Mouse (Mus musculus): ENCODE measurements around the gene Oard1.

DNA sequence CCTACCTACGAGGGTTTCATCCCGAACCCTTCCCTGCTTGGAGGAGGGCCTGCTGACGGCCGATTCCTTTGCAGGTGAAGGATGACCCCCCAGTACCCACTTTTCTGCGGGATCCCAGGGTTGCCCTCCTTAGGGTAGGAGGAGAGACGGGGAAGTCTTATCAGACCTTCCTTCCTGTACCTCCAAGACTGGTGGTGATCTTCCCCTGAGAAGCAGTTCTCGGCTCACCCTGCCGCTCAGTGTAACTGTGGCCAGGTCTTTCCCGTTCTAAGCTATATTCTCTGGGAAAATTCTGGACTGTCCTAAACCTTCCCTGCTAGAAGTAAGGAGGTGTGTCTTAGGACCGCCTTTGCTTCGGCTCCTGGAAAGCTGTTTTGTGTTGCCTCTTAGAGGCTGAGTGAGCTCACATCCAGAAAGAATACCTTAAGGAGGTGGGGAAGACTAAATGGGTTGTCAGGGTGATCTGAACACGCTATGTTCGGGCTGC lies 528 bp downstream of the Oard1 start:
- TF ChIP-seq POLR2A (IDR thresholded peaks at IDR 0.05; ENCODE audit: low read depth, low read length) (no peak), CTCF (IDR thresholded peaks at IDR 0.05; ENCODE audit: extremely low read depth, insufficient read length, insufficient replicate concordance, low read depth, low read length) (no peak)

All from small intestine, adult 2 months (tissue).